Mouse (Mus musculus) MEL (cell line): ENCODE data around the gene Dna2. TPM values are rescaled to one million over a fixed set of nuclear protein-coding genes. Genes with fewer than 3 reads are reported as not detected.

Experiments used
- DNase-seq: peaks from one replicate; pipeline ENCODE4 v3.0.0; 2011; ENCODE audit warnings: low read depth, low spot score
- H3K27ac ChIP-seq: 2 replicates; pipeline ENCODE4 v1.5.1; 2012; ENCODE audit warnings: low read depth, mild to moderate bottlenecking, control low read depth, low read length, moderate library complexity; ENCODE audit not compliant: control insufficient read depth
- H3K27me3 ChIP-seq, 2 experiments: fragments of 150-350 bp in 1 of 2; sonication (generic) in 1 of 2; 2 replicates each; pipeline ENCODE4 v1.6.1; 2012; ENCODE audit warnings: low read length in 2 of 2, mild to moderate bottlenecking in 2 of 2, improper control_type of control experiment in 1 of 2, moderate library complexity in 1 of 2; ENCODE audit not compliant: insufficient read depth in 2 of 2, control insufficient read depth in 1 of 2
- H3K36me3 ChIP-seq, 2 experiments: 2 replicates each; pipeline ENCODE4 v1.6.1; 2012 to 2014; ENCODE audit warnings: low read length in 2 of 2, improper control_type of control experiment in 1 of 2, inconsistent platforms in 1 of 2, mild to moderate bottlenecking in 1 of 2; ENCODE audit not compliant: insufficient read depth in 2 of 2, control insufficient read depth in 1 of 2
- H3K4me1 ChIP-seq, 2 experiments: fragments of 150-350 bp in 1 of 2; sonication (generic) in 1 of 2; 2 replicates each; pipeline ENCODE4 v1.6.1; 2012; ENCODE audit warnings: low read length in 2 of 2, improper control_type of control experiment in 1 of 2, mild to moderate bottlenecking in 1 of 2; ENCODE audit not compliant: insufficient read depth in 2 of 2, control insufficient read depth in 1 of 2
- H3K4me3 ChIP-seq, 2 experiments: fragments of 150-350 bp in 1 of 2; sonication (generic) in 1 of 2; 2 replicates each; pipeline ENCODE4 v1.5.1; 2012; ENCODE audit warnings: low read depth in 2 of 2, low read length in 2 of 2, mild to moderate bottlenecking in 2 of 2, moderate library complexity in 2 of 2, control low read depth in 1 of 2, improper control_type of control experiment in 1 of 2; ENCODE audit not compliant: control insufficient read depth in 1 of 2, insufficient read depth in 1 of 2
- H3K79me2 ChIP-seq: 2 replicates; pipeline ENCODE4 v1.6.1; 2012; ENCODE audit warnings: mild to moderate bottlenecking, low read length, moderate library complexity; ENCODE audit not compliant: control insufficient read depth, poor library complexity, insufficient read depth
- H3K9ac ChIP-seq: 2 replicates; pipeline ENCODE4 v1.6.1; 2012; ENCODE audit warnings: low read depth, mild to moderate bottlenecking, control low read depth, low read length, moderate library complexity; ENCODE audit not compliant: control insufficient read depth, poor library complexity, severe bottlenecking
- H3K9me3 ChIP-seq: fragments of 150-350 bp; sonication (generic); replicated peaks from 2 replicates; pipeline ENCODE4 v1.6.1; 2012; ENCODE audit warnings: mild to moderate bottlenecking, low read length, improper control_type of control experiment, moderate library complexity; ENCODE audit not compliant: insufficient read depth
- CHD1 ChIP-seq: IDR thresholded peaks from 2 replicates; pipeline ENCODE4 v1.6.1; 2012; ENCODE audit warnings: low read depth, mild to moderate bottlenecking, inconsistent platforms, low read length, improper control_type of control experiment
- E2F4 ChIP-seq: IDR thresholded peaks from 2 replicates; pipeline ENCODE4 v1.6.1; 2011; ENCODE audit warnings: low read depth, low read length, improper control_type of control experiment, borderline replicate concordance
- ELF1 ChIP-seq: IDR thresholded peaks from 2 replicates; pipeline ENCODE4 v1.6.1; 2014; ENCODE audit warnings: low read depth, mild to moderate bottlenecking, inconsistent platforms, low read length, improper control_type of control experiment, moderate library complexity
- EP300 ChIP-seq, 2 experiments: IDR thresholded peaks; 2 replicates each; pipeline ENCODE4 v1.6.1; 2011; ENCODE audit warnings: improper control_type of control experiment in 2 of 2, low read length in 2 of 2, low read depth in 1 of 2, mild to moderate bottlenecking in 1 of 2
- ETS1 ChIP-seq: IDR thresholded peaks from 2 replicates; pipeline ENCODE4 v1.6.1; 2012; ENCODE audit warnings: low read depth, mild to moderate bottlenecking, inconsistent platforms, low read length, improper control_type of control experiment, moderate library complexity
- GABPA ChIP-seq: IDR thresholded peaks from 2 replicates; pipeline ENCODE4 v1.6.1; 2012; ENCODE audit warnings: low read depth, mild to moderate bottlenecking, inconsistent platforms, low read length, improper control_type of control experiment, moderate library complexity
- GATA1 ChIP-seq: IDR thresholded peaks from 2 replicates; pipeline ENCODE4 v1.6.1; 2011; ENCODE audit warnings: low read depth, low read length, improper control_type of control experiment
- HCFC1 ChIP-seq: IDR thresholded peaks from 2 replicates; pipeline ENCODE4 v1.6.1; 2012; ENCODE audit warnings: low read depth, mild to moderate bottlenecking, inconsistent platforms, low read length, improper control_type of control experiment, moderate library complexity
- JUND ChIP-seq: IDR thresholded peaks from 2 replicates; pipeline ENCODE4 v1.6.1; 2011; ENCODE audit warnings: low read depth, mild to moderate bottlenecking, improper control_type of control experiment, low read length
- KAT2A ChIP-seq: conservative IDR thresholded peaks from 2 replicates; pipeline ENCODE4 v1.6.1; 2012; ENCODE audit warnings: low read depth, low read length, improper control_type of control experiment, inconsistent platforms
- MAX ChIP-seq: IDR thresholded peaks from 2 replicates; pipeline ENCODE4 v1.6.1; 2011; ENCODE audit warnings: low read length, improper control_type of control experiment
- MAZ ChIP-seq: IDR thresholded peaks from 2 replicates; pipeline ENCODE4 v1.6.1; 2012; ENCODE audit warnings: low read depth, mild to moderate bottlenecking, inconsistent platforms, low read length, improper control_type of control experiment
- MEF2A ChIP-seq: IDR thresholded peaks from 2 replicates; pipeline ENCODE4 v1.6.1; 2014; ENCODE audit warnings: low read depth, mild to moderate bottlenecking, inconsistent platforms, low read length, improper control_type of control experiment; ENCODE audit not compliant: poor library complexity, insufficient replicate concordance, severe bottlenecking; ENCODE audit errors: extremely low read depth
- MXI1 ChIP-seq: IDR thresholded peaks from 2 replicates; pipeline ENCODE4 v1.6.1; 2011; ENCODE audit warnings: mild to moderate bottlenecking, low read depth, low read length, improper control_type of control experiment
- MYB ChIP-seq: IDR thresholded peaks from 2 replicates; pipeline ENCODE4 v1.6.1; 2011; ENCODE audit warnings: mild to moderate bottlenecking, low read depth, low read length, improper control_type of control experiment
- NELFE ChIP-seq: IDR thresholded peaks from 2 replicates; pipeline ENCODE4 v1.6.1; 2011; ENCODE audit warnings: low read depth, low read length, improper control_type of control experiment
- POLR2AphosphoS2 ChIP-seq: IDR thresholded peaks from 2 replicates; pipeline ENCODE4 v1.6.1; 2011; ENCODE audit warnings: low read length, improper control_type of control experiment
- RAD21 ChIP-seq: IDR thresholded peaks from 2 replicates; pipeline ENCODE4 v1.6.1; 2011; ENCODE audit warnings: mild to moderate bottlenecking, low read depth, low read length, improper control_type of control experiment
- SMC3 ChIP-seq: IDR thresholded peaks from 2 replicates; pipeline ENCODE4 v1.6.1; 2011; ENCODE audit warnings: low read depth, low read length, improper control_type of control experiment
- TAL1 ChIP-seq: IDR thresholded peaks from 2 replicates; pipeline ENCODE4 v1.6.1; 2012; ENCODE audit warnings: mild to moderate bottlenecking, inconsistent platforms, low read length, moderate library complexity, mixed read lengths
- TCF12 ChIP-seq: IDR thresholded peaks from 2 replicates; pipeline ENCODE4 v1.6.1; 2014; ENCODE audit warnings: low read depth, mild to moderate bottlenecking, inconsistent platforms, low read length, improper control_type of control experiment, moderate library complexity
- UBTF ChIP-seq: IDR thresholded peaks from 2 replicates; pipeline ENCODE4 v1.6.1; 2012; ENCODE audit warnings: low read depth, mild to moderate bottlenecking, inconsistent platforms, low read length, improper control_type of control experiment, moderate library complexity, borderline replicate concordance; ENCODE audit not compliant: insufficient read depth
- ZMIZ1 ChIP-seq: IDR thresholded peaks from 2 replicates; pipeline ENCODE4 v1.6.1; 2012; ENCODE audit warnings: low read depth, mild to moderate bottlenecking, inconsistent platforms, low read length, improper control_type of control experiment, moderate library complexity
- polyA plus RNA-seq, 2 experiments: library from polyadenylated mRNA; stranded (reverse) in 1 of 2; unstranded in 1 of 2; fragments of >175 nt in 1 of 2; fragments of >200 nt in 1 of 2; gene quantifications; 2 replicates each; pipeline versions ENCODE4 v1.2.1 to v1.2.4; 2012; ENCODE audit warnings: low replicate concordance in 2 of 2, low read depth in 1 of 2; ENCODE audit not compliant: insufficient read length in 2 of 2, insufficient read depth in 1 of 2, missing spikeins in 1 of 2
- total RNA-seq: library from RNA; depleted of rRNA; stranded (reverse); fragments of 300-350 nt; gene quantifications from 2 replicates; pipeline ENCODE4 v1.2.3, GENCODE M21; 2012

Dna2 gene
- total and polyA plus RNA-seq, 3 experiments = 30.3 to 40.9 TPM; not detected in 1

DNA sequence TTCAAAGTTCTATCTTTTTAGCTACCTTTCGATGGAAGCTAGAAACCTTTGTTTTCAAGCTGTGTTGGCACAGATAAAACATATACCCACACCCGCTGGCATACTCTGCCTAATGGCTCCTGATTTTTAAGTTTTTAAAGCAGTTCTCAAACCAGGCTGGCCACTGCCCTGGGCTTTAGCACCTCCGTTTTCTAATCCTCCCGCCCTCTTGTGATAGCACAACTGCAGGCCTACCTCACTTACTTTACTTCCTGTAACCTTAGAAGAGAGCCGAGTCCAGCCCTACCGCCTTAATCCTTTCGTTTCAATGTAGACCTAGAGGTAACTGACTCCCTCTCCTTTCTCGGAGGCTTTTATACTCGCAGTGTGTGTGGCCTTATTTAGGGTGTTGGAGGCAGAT is 56.4 kb downstream of the Dna2 start:
- H3K79me2 ChIP-seq = no peaks in the 10 kb centered on the region
- H3K36me3 ChIP-seq = peaks cover 0 to 2% of the 10 kb centered on the region in 2 experiments; a peak in 1 of 4 replicates
- H3K9me3 ChIP-seq = no peaks in the 10 kb centered on the region
- H3K4me3 ChIP-seq = no peak overlapping the region
- H3K27ac ChIP-seq = no peak overlapping the region
- no peaks in the 10 kb centered on the region for H3K27me3 ChIP-seq
- TF ChIP-seq SMC3 (no peak), ZMIZ1 (no peak), ETS1 (no peak), POLR2AphosphoS2 (no peak), HCFC1 (no peak), MXI1 (no peak), NELFE (no peak), MYB (no peak), MAZ (no peak), MAX (no peak), E2F4 (no peak), KAT2A (no peak), RAD21 (no peak), MEF2A (no peak), ELF1 (no peak), UBTF (no peak), CHD1 (no peak)
- TF ChIP-seq, all 39 proteins: peak for 0
- Histone ChIP-seq H3K9ac (no peak overlapping the region), H3K4me1 (no peaks in the 10 kb centered on the region)
- DNase-seq = no peak

- Histone ChIP-seq H3K9ac (no peak overlapping the region), H3K36me3 (peaks cover 2 to 5% of the 10 kb centered on the region in 2 experiments; a peak in 3 of 4 replicates), H3K27ac (no peak overlapping the region), H3K4me3 (no peak overlapping the region), H3K9me3 (no peaks in the 10 kb centered on the region), H3K79me2 (no peaks in the 10 kb centered on the region), H3K4me1 (peaks cover 2% of the 10 kb centered on the region in 2 experiments; a peak in 3 of 4 replicates), H3K27me3 (no peaks in the 10 kb centered on the region)
- TF ChIP-seq GABPA = no peak
- no peak for TF ChIP-seq TAL1
- no peak for TF ChIP-seq ZMIZ1
- no peak for TF ChIP-seq TCF12
- TF ChIP-seq EP300 (IDR thresholded peaks at IDR 0.05; ENCODE audit: low read depth in 1 of 2, low read length in 2 of 2) = no peak
- TF ChIP-seq JUND = no peak
- TF ChIP-seq MXI1 = no peak
- TF ChIP-seq SMC3 = no peak
- TF ChIP-seq GATA1 = no peak
- no peak for TF ChIP-seq MYB
- no peak for DNase-seq
Observed at GRCm38 (mm10) chr10:63004556-63004955, 57.7 kb downstream of the Dna2 start.
